Mouse (Mus musculus): ENCODE data around the gene E030030I06Rik. TPM values are rescaled to one million over a fixed set of nuclear protein-coding genes. Genes with fewer than 3 reads are reported as not detected.

E030030I06Rik gene
- total RNA-seq, 1 experiment from 2014 or later = 25.5 TPM

Other genes starting within 250 kb of the E030030I06Rik start
- not detected in 3 replicates for gene 4930444G20Rik, start 81.2 kb downstream of the E030030I06Rik start, total RNA-seq (2017)
- 2.5 TPM in 1 of 3 replicates, not detected in the others for gene Raet1e, start 9.3 kb upstream of the E030030I06Rik start, total RNA-seq (2017)
- not detected in 3 replicates for gene H60b, start 9.3 kb upstream of the E030030I06Rik start, total RNA-seq (2017)
- 1.2 TPM in 1 of 3 replicates, not detected in the others for gene Raet1d, start 211.3 kb upstream of the E030030I06Rik start, total RNA-seq (2017)

All from monocyte, adult 5-6 weeks (primary cell).